Mouse (Mus musculus): ENCODE data around the gene Mctp1.
"Not testable (repeated sequence)": the region's sequence is repeated elsewhere in the genome, so short reads cannot be mapped to it uniquely, and the experiment has no call there.

The Mctp1 gene

GRCm38 (mm10) chr13:76840712-76841111 lies 456.4 kb downstream of the Mctp1 start:
- no peak for DNase-seq

- DNase-seq = peak; percentile 22
Measured at GRCm38 (mm10) chr13:76844629-76845255, 460.4 kb downstream of the Mctp1 start.

DNA sequence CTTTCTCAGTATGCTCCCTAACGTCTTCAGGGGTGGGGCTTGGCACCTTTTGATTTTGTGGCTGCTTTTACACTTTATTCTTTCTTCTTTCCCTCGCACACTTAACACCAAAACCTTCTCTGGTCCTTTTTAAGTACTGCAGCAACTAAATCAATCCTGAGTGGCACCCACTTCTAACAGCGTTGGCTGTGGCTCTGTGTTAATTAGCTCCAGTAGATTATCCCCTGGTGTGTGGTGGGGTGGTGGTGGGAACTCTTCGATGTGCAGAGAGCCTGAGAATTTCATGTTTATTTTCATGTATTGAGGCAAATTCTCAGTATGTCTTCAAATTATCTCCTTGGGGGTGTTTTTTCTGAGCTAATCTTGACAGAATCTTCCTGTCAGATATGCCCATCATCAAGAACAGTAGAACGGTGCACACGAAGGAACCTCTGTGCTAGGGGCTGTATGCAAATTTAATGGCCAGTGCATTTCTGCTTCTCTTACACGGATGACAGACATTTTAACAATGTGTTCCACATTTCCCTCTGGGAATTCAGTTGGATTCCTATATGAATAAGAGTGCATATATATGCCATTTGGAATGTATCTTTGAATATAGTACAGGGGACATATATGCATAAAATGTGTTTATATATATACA lies 466.2 kb downstream of the Mctp1 start:
- no peak for DNase-seq

DNA sequence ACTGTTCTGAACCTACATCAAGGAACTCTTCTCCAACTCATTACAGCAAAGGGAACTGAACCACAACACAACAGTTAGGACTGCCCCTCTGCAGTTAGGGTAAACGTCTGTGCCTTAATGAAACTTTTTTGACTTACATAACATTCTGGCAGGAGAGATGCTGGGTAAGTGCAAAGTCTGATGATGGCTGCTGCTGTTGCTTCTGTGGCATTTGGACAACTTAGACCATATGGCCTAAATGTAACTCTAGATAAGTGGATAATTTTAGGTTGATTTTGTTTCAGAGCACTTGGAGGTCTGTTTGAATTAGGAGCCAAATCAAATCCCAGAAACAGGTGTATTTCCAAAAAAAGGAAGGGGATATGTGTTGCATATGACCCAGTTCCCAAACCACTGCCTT lies 470.0 kb downstream of the Mctp1 start:
- no peak for DNase-seq

DNA sequence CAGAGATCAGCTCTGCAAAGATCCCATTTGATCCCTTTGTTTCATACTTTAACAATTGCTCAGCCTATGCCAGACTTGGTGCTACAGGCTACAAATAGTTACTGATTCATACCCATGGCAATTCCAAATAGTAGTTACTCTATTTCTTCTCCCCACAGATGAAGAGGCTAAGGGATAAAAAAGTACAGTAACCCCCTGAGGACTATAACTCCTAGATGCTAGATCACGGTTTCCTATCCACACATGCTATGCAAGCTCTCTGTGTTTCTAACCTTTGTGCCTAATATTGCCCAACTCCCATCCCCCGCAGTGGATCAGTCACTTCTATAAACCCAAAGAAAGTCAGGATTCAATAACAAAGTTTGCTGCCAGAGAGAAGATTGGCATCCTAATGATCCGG lies 470.7 kb downstream of the Mctp1 start:
- no peak for DNase-seq

- no peak for DNase-seq
Measured at GRCm38 (mm10) chr13:76857024-76857423, 472.7 kb downstream of the Mctp1 start.

DNA sequence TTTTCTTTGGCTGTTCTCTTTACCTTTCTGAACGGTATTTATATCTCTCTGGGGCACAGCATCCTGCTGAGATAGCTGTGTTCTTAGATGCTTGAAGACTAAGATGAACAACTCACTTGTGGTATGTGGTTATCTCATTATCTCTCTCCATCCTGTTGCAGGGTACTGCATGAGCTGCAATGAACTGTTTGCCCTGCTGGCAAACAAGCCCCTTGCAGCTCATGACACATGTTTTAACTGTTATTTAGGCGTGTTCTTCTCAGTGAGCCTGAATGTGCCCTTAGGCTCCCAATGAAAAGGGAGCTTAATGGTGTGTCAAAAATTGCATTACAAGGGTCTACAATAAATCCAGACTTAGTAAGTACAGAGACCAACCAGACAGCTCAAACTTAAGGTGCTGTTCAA lies 473.7 kb downstream of the Mctp1 start:
- DNase-seq = no peak

DNA sequence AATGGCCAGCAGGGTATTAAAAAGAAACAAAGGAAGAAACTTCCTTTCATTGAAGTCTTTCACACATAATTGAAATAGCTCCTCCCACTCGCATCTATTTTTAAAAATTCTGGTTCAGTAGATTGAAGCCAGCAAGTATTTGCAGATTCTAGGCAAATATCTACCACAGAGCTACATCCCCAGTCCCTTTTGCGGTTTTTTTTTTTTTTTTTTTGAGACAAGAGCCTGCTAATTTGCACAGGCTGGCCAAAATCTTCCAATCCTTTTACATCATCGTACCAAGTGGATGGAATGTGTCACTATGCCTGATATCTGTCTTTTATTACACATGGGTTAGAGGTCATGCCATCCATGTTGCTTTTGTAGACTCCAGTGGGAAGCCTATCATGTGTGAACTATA lies 486.0 kb downstream of the Mctp1 start:
- no peak for DNase-seq

- no peak for DNase-seq
Measured at GRCm38 (mm10) chr13:76877887-76878763, 493.8 kb downstream of the Mctp1 start.

DNA sequence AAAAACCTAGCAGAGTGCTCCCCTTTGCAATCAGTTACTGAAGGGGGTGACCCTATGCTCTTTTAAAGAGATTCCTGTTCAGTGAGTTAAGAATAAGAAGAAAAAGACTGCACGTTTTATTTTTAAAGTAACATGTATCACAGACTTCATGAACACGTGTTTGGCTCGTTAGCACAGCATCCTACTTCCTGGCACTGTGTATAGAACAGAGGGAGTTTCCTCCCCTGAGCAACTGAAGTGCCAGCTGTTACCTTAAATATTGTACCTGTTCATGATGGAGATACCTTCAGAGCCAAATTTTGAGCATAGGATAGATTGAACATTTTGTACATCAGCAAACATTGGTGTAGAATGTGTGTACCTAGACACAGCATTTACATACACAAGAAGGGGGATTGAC lies 494.7 kb downstream of the Mctp1 start:
- DNase-seq = no peak

GRCm38 (mm10) chr13:76884517-76885092 lies 500.3 kb downstream of the Mctp1 start:
- no peak for DNase-seq

DNA sequence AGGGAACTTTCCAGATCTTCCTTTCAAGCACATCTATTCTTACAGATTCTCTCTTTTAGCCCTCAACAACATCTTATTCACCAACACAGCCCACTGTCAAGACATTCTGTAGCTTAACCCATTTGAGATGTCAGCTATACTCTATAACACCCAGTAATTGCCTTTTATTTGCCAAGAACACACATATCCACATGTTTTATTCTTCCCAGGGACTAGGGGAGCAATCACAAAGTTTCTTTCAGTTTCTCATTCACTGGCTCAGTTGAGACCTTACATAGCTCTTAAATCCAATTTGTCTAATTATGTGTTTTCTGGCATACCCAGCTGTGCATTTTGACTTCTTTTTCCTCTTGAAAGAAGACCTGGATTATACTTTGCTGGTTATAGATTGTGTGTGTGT lies 508.7 kb downstream of the Mctp1 start:
- no peak for DNase-seq

DNA sequence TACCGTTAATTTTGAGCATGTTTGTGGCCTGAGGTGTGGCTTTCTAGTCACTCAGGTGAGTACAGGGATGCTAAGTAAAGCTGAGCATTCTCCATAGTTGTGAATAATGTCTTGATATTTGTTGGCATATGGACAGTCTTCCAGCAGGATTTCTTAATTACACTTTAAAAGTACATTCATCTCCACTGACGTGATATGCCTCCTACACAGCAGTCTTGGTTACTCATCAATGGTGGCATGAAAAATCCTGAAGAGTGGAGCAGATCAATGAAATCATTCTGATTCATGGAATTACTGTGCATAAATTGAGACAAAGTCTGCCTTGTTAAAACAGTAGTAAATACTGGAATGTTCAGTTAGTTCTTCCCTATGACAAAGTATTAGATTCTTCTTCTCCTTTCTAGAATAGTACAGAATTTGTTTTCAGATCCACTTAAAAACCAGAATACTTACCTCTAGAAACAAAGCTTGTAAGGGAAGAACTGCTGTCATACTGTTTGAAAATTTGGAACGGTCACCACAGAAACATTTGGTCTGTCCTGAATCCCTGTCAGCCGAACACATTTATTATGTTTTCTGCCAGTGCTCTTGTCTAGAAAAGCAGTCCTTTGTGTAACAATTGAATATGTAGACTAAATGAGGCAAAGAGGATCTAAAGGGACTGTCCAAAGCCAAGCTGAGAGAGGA lies 511.6 kb downstream of the Mctp1 start:
- no peak for DNase-seq

DNA sequence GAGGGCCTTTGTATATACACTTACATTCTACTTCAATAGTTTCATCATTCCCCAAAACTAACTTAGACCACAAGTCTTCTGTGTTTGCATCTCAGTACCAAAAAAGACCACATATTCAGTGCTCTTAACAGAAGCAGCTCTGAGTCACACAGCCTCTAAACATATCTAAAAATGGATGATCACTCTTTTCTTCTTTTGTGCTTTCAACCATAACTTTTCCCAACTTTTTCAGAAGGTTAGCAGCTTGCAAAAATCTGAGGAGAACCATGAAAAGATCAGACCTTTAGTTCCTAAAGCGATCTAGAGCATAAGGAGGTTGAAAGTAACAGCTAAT lies 512.1 kb downstream of the Mctp1 start:
- no peak for DNase-seq

GRCm38 (mm10) chr13:76918321-76918720 lies 534.0 kb downstream of the Mctp1 start:
- no peak for DNase-seq

- DNase-seq = no peak
Measured at GRCm38 (mm10) chr13:76926851-76927250, 542.5 kb downstream of the Mctp1 start.

GRCm38 (mm10) chr13:76927875-76928440 lies 543.6 kb downstream of the Mctp1 start:
- DNase-seq = no peak

DNA sequence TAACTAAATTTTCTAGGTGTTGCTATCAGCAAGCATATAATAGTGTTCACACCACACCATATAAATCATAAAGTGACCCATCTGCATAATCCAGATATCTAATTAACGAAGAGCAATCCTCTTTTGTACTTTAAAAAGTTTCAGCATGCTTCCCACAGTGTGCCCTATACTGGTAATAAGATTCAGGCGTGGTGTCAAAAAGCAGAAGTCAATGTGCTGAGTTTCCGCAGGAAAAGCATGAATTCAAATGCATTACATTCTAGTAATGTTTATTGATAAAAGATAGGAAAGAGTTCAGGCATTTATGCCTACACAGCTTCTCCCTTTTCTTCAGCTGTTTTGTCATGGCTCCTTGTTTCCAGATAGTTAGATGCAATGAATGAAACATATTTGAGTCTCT lies 544.8 kb downstream of the Mctp1 start:
- no peak for DNase-seq

DNA sequence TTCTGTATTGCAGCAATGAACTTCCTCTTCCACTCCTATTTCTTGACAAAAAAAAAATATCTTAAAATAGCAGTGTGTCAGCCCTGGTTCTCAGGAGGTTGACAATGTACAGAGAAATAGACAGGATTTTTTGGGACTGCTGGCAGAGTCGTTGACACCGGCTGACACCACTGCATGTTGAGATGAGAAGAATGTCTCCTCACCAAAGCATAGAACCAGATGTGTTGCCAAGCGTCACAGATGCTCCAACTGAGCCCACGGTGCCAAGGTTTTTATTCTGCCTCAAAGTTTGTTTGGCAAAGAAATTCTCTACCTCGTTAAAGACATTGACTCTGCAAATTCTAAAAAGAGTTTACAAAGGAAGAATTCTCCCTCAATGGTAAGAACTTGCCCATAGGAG lies 548.6 kb downstream of the Mctp1 start:
- no peak for DNase-seq

DNA sequence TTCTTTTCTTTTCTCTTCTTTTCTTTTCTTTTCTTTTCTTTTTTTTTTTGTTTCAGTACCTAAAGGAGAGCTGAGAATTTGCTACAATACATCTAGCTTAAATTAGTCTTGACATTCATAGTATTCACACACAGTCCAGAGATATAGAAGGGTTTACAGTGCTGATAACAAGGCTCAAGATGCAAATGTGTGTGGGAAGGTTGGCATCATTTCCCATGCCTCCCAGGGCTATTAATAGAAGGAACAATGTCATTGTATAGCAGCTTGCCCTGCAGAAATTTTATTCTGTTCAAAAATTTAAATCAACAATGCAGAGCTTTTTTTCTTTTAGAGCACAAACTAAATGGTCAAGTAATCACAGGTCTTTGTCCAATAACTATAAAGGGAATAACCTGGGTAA lies 564.9 kb downstream of the Mctp1 start:
- no peak for DNase-seq

GRCm38 (mm10) chr13:76967588-76967987 lies 583.3 kb downstream of the Mctp1 start:
- no peak for DNase-seq

DNA sequence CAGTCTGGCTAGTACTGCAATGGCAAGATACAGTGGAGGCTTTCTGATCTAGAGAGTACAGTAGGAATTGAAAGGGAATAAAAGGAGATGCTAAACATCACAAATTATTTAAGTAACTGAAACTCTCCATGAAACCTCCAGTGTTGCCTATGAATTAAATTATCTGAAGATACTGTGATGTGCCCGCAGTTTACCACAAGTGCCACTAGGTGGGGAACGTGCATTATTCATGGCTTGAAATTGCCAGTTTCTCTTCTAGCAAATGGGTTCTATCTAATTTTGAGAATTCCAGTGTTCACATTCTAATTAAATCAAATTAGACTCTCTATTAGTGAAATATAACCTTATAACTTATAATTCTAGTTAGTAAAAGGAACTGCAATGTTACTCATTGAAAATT lies 585.1 kb downstream of the Mctp1 start:
- DNase-seq = peak; percentile 22

- DNase-seq = not testable (repeated sequence)
Measured at GRCm38 (mm10) chr13:76971046-76971445, 586.7 kb downstream of the Mctp1 start.
